Mouse (Mus musculus) ovary, adult 2 months (tissue): ENCODE results near the gene Gdf2. TPM values are rescaled to one million over a fixed set of nuclear protein-coding genes. Genes with fewer than 3 reads are reported as not detected.

Experiments
- polyA plus RNA-seq: library from polyadenylated mRNA; depleted of rRNA; stranded (reverse); fragments of >200 nt; gene quantifications from 2 replicates; pipeline ENCODE4 v1.2.3, GENCODE M21; 2012; rRNA removed

The Gdf2 gene
- polyA plus RNA-seq, result not detected in 2 replicates

DNA sequence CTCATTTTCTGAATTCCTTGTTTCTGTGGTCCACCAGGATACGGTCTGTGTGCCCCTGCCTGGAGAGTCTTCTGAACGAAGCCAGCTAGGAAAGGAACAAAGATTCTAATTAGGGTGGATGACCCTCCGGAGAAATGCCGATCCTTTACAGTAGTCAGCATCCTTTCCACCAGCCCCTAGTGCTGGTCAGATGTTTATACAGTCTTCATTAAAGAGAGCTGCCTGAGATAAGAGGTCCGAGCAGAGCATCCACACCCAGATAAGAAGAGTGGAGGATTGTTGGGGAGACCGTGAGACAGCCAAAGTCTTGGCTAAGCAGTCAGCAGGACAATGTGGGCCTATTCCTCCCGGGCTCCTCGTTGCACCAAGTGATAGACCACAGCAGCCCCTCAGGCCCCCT is at the start of gene Gdf2:
TSS of gene Gdf2 (plus strand) at position 301 of the 400 bp plus-strand sequence.

DNA sequence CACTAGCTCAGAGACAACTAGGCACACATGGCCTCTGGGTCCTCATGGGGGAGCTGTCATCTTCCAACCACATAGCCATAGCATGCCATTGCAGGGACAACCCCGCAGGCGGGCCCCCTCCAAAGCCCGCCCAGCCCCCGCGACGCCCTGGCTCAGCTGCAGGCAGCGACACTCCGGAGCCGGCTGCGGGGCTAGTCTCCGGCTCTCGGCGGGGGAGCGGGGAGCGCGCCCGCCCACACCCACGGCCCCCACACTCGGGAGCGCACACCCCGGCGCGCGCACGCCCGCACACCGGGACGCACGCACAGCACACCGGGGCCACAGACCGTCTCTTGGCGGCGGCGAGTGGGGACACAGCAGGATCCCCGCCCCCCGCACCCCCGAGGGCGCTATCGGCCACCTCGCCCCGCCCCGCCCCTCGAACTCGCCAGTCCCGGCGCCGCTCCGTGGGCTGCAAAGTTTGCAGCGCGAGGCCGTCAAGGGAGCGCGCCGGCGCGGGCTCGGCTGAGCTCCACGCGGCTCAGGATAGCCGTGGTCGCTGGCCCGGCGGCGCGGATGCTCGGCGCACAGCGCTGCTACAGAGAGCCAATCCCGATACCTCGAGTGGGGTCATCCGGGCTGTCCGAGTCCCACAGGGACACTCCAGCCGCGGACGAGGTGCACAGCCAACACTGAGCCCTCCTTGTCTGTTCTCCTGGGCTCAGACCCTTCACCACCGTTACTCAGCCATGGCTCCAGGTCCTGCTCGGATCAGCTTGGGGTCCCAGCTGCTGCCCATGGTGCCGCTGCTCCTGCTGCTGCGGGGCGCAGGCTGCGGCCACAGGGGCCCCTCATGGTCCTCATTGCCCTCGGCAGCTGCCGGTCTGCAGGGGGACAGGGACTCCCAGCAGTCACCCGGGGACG is 17.4 kb upstream of the Gdf2 start, which contains the start of gene Gdf10:
TSS of gene Gdf10 (plus strand) at position 420 of the 903 bp plus-strand sequence.

DNA sequence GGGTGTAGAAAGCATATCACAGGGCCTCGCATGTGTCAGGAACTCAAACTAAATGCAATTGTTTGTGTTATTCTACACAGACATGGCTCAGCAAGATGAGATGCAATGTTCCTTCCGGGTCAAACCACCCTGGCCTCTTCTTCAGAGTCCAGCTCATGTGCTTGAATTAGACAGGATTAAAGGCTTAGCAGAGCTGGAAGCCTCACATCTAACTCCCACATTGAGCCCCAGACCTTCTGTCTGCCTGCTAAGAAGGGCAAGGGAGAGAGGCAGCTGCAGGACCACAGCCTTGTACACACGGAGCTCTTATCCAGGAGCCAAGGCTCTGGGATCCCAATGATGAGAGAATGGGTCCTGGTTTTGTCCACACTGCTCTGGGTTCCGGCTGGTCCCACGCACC is 12.9 kb downstream of the Gdf2 start, which contains the start of gene Rbp3:
TSS of gene Rbp3 (plus strand) at position 243 of the 400 bp plus-strand sequence.

DNA sequence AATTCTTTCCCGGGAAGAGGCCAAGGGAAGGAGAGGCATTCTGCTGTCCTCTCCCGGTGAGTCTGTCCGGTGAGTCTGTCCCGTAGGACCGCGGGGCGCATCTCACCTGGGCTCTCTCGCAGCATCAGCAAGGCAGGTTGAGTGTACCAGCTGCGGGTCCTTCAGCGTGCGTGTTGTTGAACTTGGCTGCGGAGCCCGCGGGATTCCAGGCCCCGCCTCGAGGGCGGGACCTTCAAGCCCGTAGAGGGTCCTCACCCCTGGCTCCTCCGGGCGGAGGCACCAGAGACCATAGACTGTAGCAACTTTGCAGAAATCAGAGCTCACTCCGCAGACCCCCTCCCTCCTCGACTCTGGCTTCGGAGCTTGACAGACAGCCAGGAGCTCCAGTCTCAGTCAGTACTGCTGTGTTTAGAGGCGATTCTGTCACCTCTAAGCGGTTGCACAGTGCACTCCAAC is 37.8 kb downstream of the Gdf2 start, which contains the start of gene Zfp488:
TSS of gene Zfp488 (minus strand) at position 161 of the 456 bp plus-strand sequence.

Other genes with a start within 250 kb of the Gdf2 start
- 36.3 and 36.8 TPM in 2 replicates for gene Gdf10, start 17.5 kb upstream of the Gdf2 start, polyA plus RNA-seq
- gene Rbp3, start 13.0 kb downstream of the Gdf2 start, polyA plus RNA-seq, result not detected in 2 replicates
- gene Zfp488, start 37.7 kb downstream of the Gdf2 start, polyA plus RNA-seq, result not detected in 2 replicates
- gene Gm30083, start 74.1 kb downstream of the Gdf2 start, polyA plus RNA-seq, result not detected in 2 replicates
- gene Gm5460, start 75.7 kb downstream of the Gdf2 start, polyA plus RNA-seq, result 0.32 and 0.37 TPM in 2 replicates
- not detected in 2 replicates for gene Antxrl, start 111.7 kb downstream of the Gdf2 start, polyA plus RNA-seq
- 14.1 and 14.6 TPM in 2 replicates for gene Anxa8, start 144.9 kb downstream of the Gdf2 start, polyA plus RNA-seq
- not detected in 2 replicates for gene A630023A22Rik, start 161.7 kb downstream of the Gdf2 start, polyA plus RNA-seq
- gene Npy4r, start 211.4 kb downstream of the Gdf2 start, polyA plus RNA-seq, result 0.07 and 0.24 TPM in 2 replicates